Mouse (Mus musculus): ENCODE measurements around the gene Slc39a12. TPM values are rescaled to one million over a fixed set of nuclear protein-coding genes. Genes with fewer than 3 reads are reported as not detected.

Gene Slc39a12
- polyA plus RNA-seq, 1 experiment from 2014 or later: 0.17 TPM

- Histone ChIP-seq H3K4me2 (ENCODE audit: low read depth, low read length) (no peak overlapping the region), H3K4me3 (ENCODE audit: low read depth, low read length) (no peak overlapping the region), H3K9me3 (replicated peaks; ENCODE audit: control insufficient read depth, low read length) (no peaks in the 10 kb centered on the region), H3K27ac (replicated peaks; ENCODE audit: low read depth, low read length) (no peak overlapping the region), H3K27me3 (ENCODE audit: control insufficient read depth, insufficient read depth, low read length) (no peaks in the 10 kb centered on the region), H3K36me3 (replicated peaks; ENCODE audit: control insufficient read depth, insufficient read depth, low read depth, low read length) (no peaks in the 10 kb centered on the region), H3K9ac (replicated peaks; ENCODE audit: low read length) (no peak overlapping the region), H3K4me1 (ENCODE audit: control insufficient read depth, insufficient read depth, low read length) (no peaks in the 10 kb centered on the region)
- WGBS: 66% methylated on average over 3 of the region's 3 CpGs
- ATAC-seq (replicated peaks; ENCODE audit: insufficient number of reproducible peaks, low FRiP score, low TSS enrichment, low read depth): no peak
- DNase-seq (ENCODE audit: low spot score): peak; percentile 19
These were observed 147.1 kb downstream of the Slc39a12 start for GRCm38 (mm10) chr2:14535246-14535671.

GRCm38 (mm10) chr2:14537781-14538180, 149.7 kb downstream of the Slc39a12 start:
- no peak overlapping the region for H3K4me3 ChIP-seq (ENCODE audit: low read depth, low read length)
- no peaks in the 10 kb centered on the region for H3K4me1 ChIP-seq (ENCODE audit: control insufficient read depth, insufficient read depth, low read length)
- no peak for ATAC-seq (replicated peaks; ENCODE audit: insufficient number of reproducible peaks, low FRiP score, low TSS enrichment, low read depth)
- DNase-seq (ENCODE audit: low spot score): no peak
- no peak overlapping the region for H3K27ac ChIP-seq (replicated peaks; ENCODE audit: low read depth, low read length)
- H3K27me3 ChIP-seq (ENCODE audit: control insufficient read depth, insufficient read depth, low read length): no peaks in the 10 kb centered on the region
- no peak overlapping the region for H3K9ac ChIP-seq (replicated peaks; ENCODE audit: low read length)
- H3K9me3 ChIP-seq (replicated peaks; ENCODE audit: control insufficient read depth, low read length): no peaks in the 10 kb centered on the region
- no peak overlapping the region for H3K4me2 ChIP-seq (ENCODE audit: low read depth, low read length)
- H3K36me3 ChIP-seq (replicated peaks; ENCODE audit: control insufficient read depth, insufficient read depth, low read depth, low read length): no peaks in the 10 kb centered on the region
- WGBS: 69% methylated on average over 3 of the region's 3 CpGs

GRCm38 (mm10) chr2:14543355-14543754, 155.2 kb downstream of the Slc39a12 start:
- no peak overlapping the region for H3K9ac ChIP-seq (replicated peaks; ENCODE audit: low read length)
- no peak for DNase-seq (ENCODE audit: low spot score)

GRCm38 (mm10) chr2:14543773-14544172, 155.7 kb downstream of the Slc39a12 start:
- 87% methylated on average over 2 of the region's 2 CpGs for WGBS
- Histone ChIP-seq H3K4me1 (ENCODE audit: control insufficient read depth, insufficient read depth, low read length) (no peaks in the 10 kb centered on the region), H3K4me2 (ENCODE audit: low read depth, low read length) (no peak overlapping the region), H3K9me3 (replicated peaks; ENCODE audit: control insufficient read depth, low read length) (no peaks in the 10 kb centered on the region), H3K36me3 (replicated peaks; ENCODE audit: control insufficient read depth, insufficient read depth, low read depth, low read length) (no peaks in the 10 kb centered on the region), H3K4me3 (ENCODE audit: low read depth, low read length) (no peak overlapping the region), H3K27me3 (ENCODE audit: control insufficient read depth, insufficient read depth, low read length) (no peaks in the 10 kb centered on the region), H3K27ac (replicated peaks; ENCODE audit: low read depth, low read length) (no peak overlapping the region), H3K9ac (replicated peaks; ENCODE audit: low read length) (no peak overlapping the region)
- DNase-seq (ENCODE audit: low spot score): no peak
- no peak for ATAC-seq (replicated peaks; ENCODE audit: insufficient number of reproducible peaks, low FRiP score, low TSS enrichment, low read depth)

More at GRCm38 (mm10) chr2:14543355-14543754, 155.2 kb downstream of the Slc39a12 start:
- no peak for ATAC-seq (replicated peaks; ENCODE audit: insufficient number of reproducible peaks, low FRiP score, low TSS enrichment, low read depth)
- 73% methylated on average over 3 of the region's 3 CpGs for WGBS
- H3K9me3 ChIP-seq (replicated peaks; ENCODE audit: control insufficient read depth, low read length): no peaks in the 10 kb centered on the region
- H3K36me3 ChIP-seq (replicated peaks; ENCODE audit: control insufficient read depth, insufficient read depth, low read depth, low read length): no peaks in the 10 kb centered on the region
- no peak overlapping the region for H3K27ac ChIP-seq (replicated peaks; ENCODE audit: low read depth, low read length)
- no peak overlapping the region for H3K4me3 ChIP-seq (ENCODE audit: low read depth, low read length)
- no peak overlapping the region for H3K4me2 ChIP-seq (ENCODE audit: low read depth, low read length)
- no peaks in the 10 kb centered on the region for H3K27me3 ChIP-seq (ENCODE audit: control insufficient read depth, insufficient read depth, low read length)
- no peaks in the 10 kb centered on the region for H3K4me1 ChIP-seq (ENCODE audit: control insufficient read depth, insufficient read depth, low read length)

Other genes starting within 250 kb of the Slc39a12 start
- gene Tmem236, start 213.8 kb upstream of the Slc39a12 start, polyA plus RNA-seq (2014; fragmentation: Nextera tagmentation; extraction: Ambion mirVana): 0.06 and 0.11 TPM in 2 replicates
- gene Mrc1, start 158.9 kb upstream of the Slc39a12 start, polyA plus RNA-seq (2014; fragmentation: Nextera tagmentation; extraction: Ambion mirVana): 3.3 and 3.9 TPM in 2 replicates
- gene Cacnb2, start 214.8 kb downstream of the Slc39a12 start, polyA plus RNA-seq (2014; fragmentation: Nextera tagmentation; extraction: Ambion mirVana): 0.77 and 1.1 TPM in 2 replicates